Mouse (Mus musculus) hindbrain, embryonic 16.5 days (tissue): ENCODE measurements around the gene Vmn2r93. TPM values are rescaled to one million over a fixed set of nuclear protein-coding genes. Genes with fewer than 3 reads are reported as not detected.

Source experiments
- ATAC-seq: fragments of 200-750 bp; cut with Nextera tagmentation; 2 replicates; pipeline ENCODE4 v1.8.0; 2017; ENCODE audit warnings: moderate TSS enrichment, moderate library complexity
- H3K27ac ChIP-seq: fragments of 300-500 bp; sonication (generic); 2 replicates; pipeline ENCODE4 v1.5.1; 2014; ENCODE audit warnings: low read depth, mild to moderate bottlenecking, control low read depth, low read length, moderate library complexity
- H3K27me3 ChIP-seq: fragments of 300-500 bp; sonication (generic); replicated peaks from 2 replicates; pipeline ENCODE4 v1.6.1; 2014; ENCODE audit warnings: low read length; ENCODE audit not compliant: control insufficient read depth, insufficient read depth
- H3K36me3 ChIP-seq: fragments of 300-500 bp; sonication (generic); 2 replicates; pipeline ENCODE4 v1.6.1; 2014; ENCODE audit warnings: mild to moderate bottlenecking, low read length, moderate library complexity, mixed read lengths; ENCODE audit not compliant: control insufficient read depth, insufficient read depth
- H3K4me1 ChIP-seq: fragments of 300-500 bp; sonication (generic); 2 replicates; pipeline ENCODE4 v1.6.1; 2014; ENCODE audit warnings: low read depth, low read length; ENCODE audit not compliant: control insufficient read depth, insufficient read depth
- H3K4me2 ChIP-seq: fragments of 300-500 bp; sonication (generic); 2 replicates; pipeline ENCODE4 v1.6.1; 2014; ENCODE audit warnings: mild to moderate bottlenecking, low read length, control low read depth, moderate library complexity
- H3K4me3 ChIP-seq: fragments of 300-500 bp; sonication (generic); 2 replicates; pipeline ENCODE4 v1.5.1; 2014; ENCODE audit warnings: mild to moderate bottlenecking, low read length, control low read depth, moderate library complexity
- H3K9ac ChIP-seq: fragments of 300-500 bp; sonication (generic); 2 replicates; pipeline ENCODE4 v1.6.1; 2014; ENCODE audit warnings: low read depth, mild to moderate bottlenecking, control low read depth, low read length, moderate library complexity
- H3K9me3 ChIP-seq: fragments of 300-500 bp; sonication (generic); 2 replicates; pipeline ENCODE4 v1.6.1; 2014; ENCODE audit warnings: mild to moderate bottlenecking, low read length, moderate library complexity; ENCODE audit not compliant: control insufficient read depth
- WGBS: fragments of 180-500 bp; shearing (Covaris S2); extraction: QIAGEN DNeasy Blood & Tissue Kit; methylation state at CpG from one replicate; pipeline ENCODE4 v1.1.7; 2014; 5-methylcytosine and 5-hydroxymethylcytosine counted together
- polyA plus RNA-seq: library from polyadenylated mRNA; unstranded; fragments of >200 nt; fragmentation: Nextera tagmentation; extraction: Ambion mirVana; gene quantifications from 2 replicates; pipeline ENCODE4 v1.2.1, GENCODE M21; 2015

The Vmn2r93 gene
- not detected in 2 replicates for polyA plus RNA-seq

DNA sequence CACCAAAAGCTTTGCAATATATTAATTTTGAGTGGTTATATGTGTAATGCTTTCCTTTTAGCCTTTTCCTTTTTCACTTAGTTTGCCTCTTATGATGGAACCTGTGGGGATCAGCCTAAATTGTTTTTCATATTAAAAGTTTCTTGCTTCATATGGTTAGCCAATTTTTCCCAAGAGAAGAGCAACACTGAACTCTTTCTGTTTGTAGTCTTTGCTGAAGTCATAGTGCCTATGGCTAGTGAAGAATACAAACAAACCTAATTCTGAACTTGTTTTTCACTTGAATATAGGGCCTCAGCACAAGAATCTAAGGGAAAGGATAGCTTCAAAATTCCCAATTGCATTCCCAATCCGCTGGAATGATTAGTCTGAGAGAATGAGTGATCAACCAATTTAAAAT lies at the start of gene Vmn2r93:
Vmn2r93 (plus strand) TSS at position 301 of the 400 bp plus-strand sequence.
- H3K4me1 ChIP-seq: no peaks in the 10 kb centered on the region
- H3K9ac ChIP-seq: no peak within 1 kb of the TSS
- H3K9me3 ChIP-seq: peaks cover 3% of the 10 kb centered on the region
- no peak for ATAC-seq
- H3K4me3 ChIP-seq: no peak within 1 kb of the TSS
- no peaks in the 10 kb centered on the region for H3K36me3 ChIP-seq
- 53% methylated on average over 1 of the region's 1 CpGs for WGBS
- no peaks in the 10 kb centered on the region for H3K27me3 ChIP-seq
- no peak within 1 kb of the TSS for H3K4me2 ChIP-seq
- no peak within 1 kb of the TSS for H3K27ac ChIP-seq

- H3K4me1 ChIP-seq: no peaks in the 10 kb centered on the region
- no peak within 1 kb of the TSS for H3K4me2 ChIP-seq
- H3K36me3 ChIP-seq: no peaks in the 10 kb centered on the region
- ATAC-seq: no peak
- WGBS: 66% methylated on average over 2 of the region's 2 CpGs
- no peak within 1 kb of the TSS for H3K4me3 ChIP-seq
- H3K27me3 ChIP-seq: no peaks in the 10 kb centered on the region
- H3K9me3 ChIP-seq: peaks cover 9% of the 10 kb centered on the region
- no peak within 1 kb of the TSS for H3K27ac ChIP-seq
- no peak within 1 kb of the TSS for H3K9ac ChIP-seq
Observed at GRCm38 (mm10) chr17:18277656-18278055, 20.2 kb upstream of the Vmn2r93 start, which contains the start of gene Vmn2r94. Gene Vmn2r94 (minus strand): TSS chr17:18277756.

DNA sequence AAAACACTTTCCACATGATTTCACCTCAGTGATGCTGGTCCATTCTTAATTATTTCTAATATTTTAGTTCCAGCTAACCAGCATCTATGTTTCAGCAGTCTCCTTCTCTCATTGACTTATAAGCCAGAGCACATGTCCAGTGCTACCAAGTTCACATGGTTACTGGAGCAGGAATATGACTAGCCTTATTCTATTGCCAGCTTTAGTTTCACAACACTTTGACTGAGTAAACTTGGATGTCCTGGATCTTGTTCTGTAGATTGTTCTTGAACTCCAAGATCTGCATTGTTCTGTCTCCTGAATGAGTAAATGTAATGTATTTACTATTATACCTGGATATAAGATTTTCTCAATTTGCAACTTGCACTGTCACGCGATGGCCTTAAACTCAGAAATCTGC lies 25.1 kb downstream of the Vmn2r93 start:
- Histone ChIP-seq H3K4me2 (no peak overlapping the region), H3K36me3 (no peaks in the 10 kb centered on the region), H3K27me3 (no peaks in the 10 kb centered on the region), H3K4me1 (no peaks in the 10 kb centered on the region), H3K9me3 (peaks cover 16% of the 10 kb centered on the region), H3K9ac (no peak overlapping the region), H3K27ac (no peak overlapping the region), H3K4me3 (no peak overlapping the region)
- no peak for ATAC-seq
- WGBS: 98% methylated on average over 2 of the region's 2 CpGs

GRCm38 (mm10) chr17:18360007-18360406 lies 62.1 kb downstream of the Vmn2r93 start:
- 65% methylated on average over 1 of the region's 1 CpGs for WGBS
- no peak overlapping the region for H3K9ac ChIP-seq
- no peak overlapping the region for H3K27ac ChIP-seq
- no peaks in the 10 kb centered on the region for H3K36me3 ChIP-seq
- no peak overlapping the region for H3K4me3 ChIP-seq
- no peak for ATAC-seq
- no peaks in the 10 kb centered on the region for H3K4me1 ChIP-seq
- peaks cover 3% of the 10 kb centered on the region; the same call in 1 of the 2 replicates for H3K9me3 ChIP-seq
- H3K4me2 ChIP-seq: no peak overlapping the region
- H3K27me3 ChIP-seq: no peaks in the 10 kb centered on the region

- no peak overlapping the region for H3K9ac ChIP-seq
- 66% methylated on average over 3 of the region's 3 CpGs for WGBS
- H3K4me1 ChIP-seq: no peaks in the 10 kb centered on the region
- H3K36me3 ChIP-seq: no peaks in the 10 kb centered on the region
- H3K27ac ChIP-seq: no peak overlapping the region
- H3K4me2 ChIP-seq: no peak overlapping the region
- peaks cover 5% of the 10 kb centered on the region; the same call in 1 of the 2 replicates for H3K9me3 ChIP-seq
- no peak overlapping the region for H3K4me3 ChIP-seq
- no peak for ATAC-seq
- no peaks in the 10 kb centered on the region for H3K27me3 ChIP-seq
Observed at GRCm38 (mm10) chr17:18360602-18361001, 62.7 kb downstream of the Vmn2r93 start.

Other genes starting within 250 kb of the Vmn2r93 start
- 0.03 TPM in 1 of 2 replicates, not detected in the other for gene Vmn2r124, start 248.7 kb upstream of the Vmn2r93 start, polyA plus RNA-seq
- gene Vmn2r91, start 213.1 kb upstream of the Vmn2r93 start, polyA plus RNA-seq: not detected in 2 replicates
- gene Vmn2r92, start 146.2 kb upstream of the Vmn2r93 start, polyA plus RNA-seq: not detected in 2 replicates
- not detected in 2 replicates for gene Vmn2r94, start 20.3 kb upstream of the Vmn2r93 start, polyA plus RNA-seq
- gene Vmn2r95, start 126.0 kb downstream of the Vmn2r93 start, polyA plus RNA-seq: 0.01 TPM in 1 of 2 replicates, not detected in the other